Mouse (Mus musculus) brown adipose tissue, adult 24 weeks (tissue): Measurements from ENCODE around the gene Nme2. TPM values are rescaled to one million over a fixed set of nuclear protein-coding genes. Genes with fewer than 3 reads are reported as not detected.
"Not testable (repeated sequence)": the region's sequence is repeated elsewhere in the genome, so short reads cannot be mapped to it uniquely, and the experiment has no call there.

Experiments
- H3K27ac ChIP-seq: fragments of 200-500 bp; replicated peaks from 2 replicates; pipeline ENCODE4 v1.5.1; 2012; ENCODE audit warnings: low read depth, mild to moderate bottlenecking, low read length
- H3K4me1 ChIP-seq: fragments of 200-500 bp; 2 replicates; pipeline ENCODE4 v1.6.1; 2012; ENCODE audit warnings: low read length, mixed read lengths; ENCODE audit not compliant: control insufficient read depth, insufficient read depth, insufficient read length
- H3K4me3 ChIP-seq: fragments of 200-500 bp; 2 replicates; pipeline ENCODE4 v1.5.1; 2012; ENCODE audit warnings: low read depth, mild to moderate bottlenecking, low read length, moderate library complexity; ENCODE audit not compliant: insufficient read depth
- polyA plus RNA-seq: library from polyadenylated mRNA; stranded (reverse); fragments of >200 nt; gene quantifications from 2 replicates; pipeline ENCODE4 v1.2.4, GENCODE M21; 2012; ENCODE audit not compliant: missing spikeins, insufficient read depth, insufficient read length

Nme2 gene
- polyA plus RNA-seq, 1 experiment: 580 TPM

GRCm38 (mm10) chr11:93952376-93952775, 3.7 kb downstream of the Nme2 start:
- H3K27ac ChIP-seq: no peak overlapping the region
- no peak overlapping the region for H3K4me3 ChIP-seq

GRCm38 (mm10) chr11:93950045-93950444, 6.0 kb downstream of the Nme2 start:
- Histone ChIP-seq H3K4me1 (peaks cover 8% of the 10 kb centered on the region), H3K27ac (no peak overlapping the region), H3K4me3 (no peak overlapping the region)

More at GRCm38 (mm10) chr11:93952376-93952775, 3.7 kb downstream of the Nme2 start:
- peaks cover 14% of the 10 kb centered on the region for H3K4me1 ChIP-seq

- H3K4me3 ChIP-seq: no peak overlapping the region
- no peak overlapping the region for H3K27ac ChIP-seq
Measured at GRCm38 (mm10) chr11:93948887-93949567, 7.0 kb downstream of the Nme2 start.

GRCm38 (mm10) chr11:93944986-93945385, 11.1 kb downstream of the Nme2 start:
- Histone ChIP-seq H3K4me1 (no peaks in the 10 kb centered on the region), H3K27ac (no peak overlapping the region), H3K4me3 (no peak overlapping the region)

More at GRCm38 (mm10) chr11:93948887-93949567, 7.0 kb downstream of the Nme2 start:
- H3K4me1 ChIP-seq: peaks cover 8% of the 10 kb centered on the region

GRCm38 (mm10) chr11:93940906-93941305, 15.2 kb downstream of the Nme2 start:
- Histone ChIP-seq H3K4me3 (no peak overlapping the region), H3K4me1 (no peaks in the 10 kb centered on the region), H3K27ac (no peak overlapping the region)

- Histone ChIP-seq H3K27ac (no peak overlapping the region), H3K4me1 (no peaks in the 10 kb centered on the region)
Measured at GRCm38 (mm10) chr11:93929106-93929505, 27.0 kb downstream of the Nme2 start.

GRCm38 (mm10) chr11:93915019-93915418, 41.0 kb downstream of the Nme2 start:
- not testable (repeated sequence) for H3K4me1 ChIP-seq, H3K4me3 ChIP-seq, H3K27ac ChIP-seq

More at GRCm38 (mm10) chr11:93929106-93929505, 27.0 kb downstream of the Nme2 start:
- H3K4me3 ChIP-seq: no peak overlapping the region

- Histone ChIP-seq H3K4me3 (no peak overlapping the region), H3K27ac (no peak overlapping the region), H3K4me1 (no peaks in the 10 kb centered on the region; the same call in 1 of the 2 replicates)
Measured at GRCm38 (mm10) chr11:93911603-93912002, 44.5 kb downstream of the Nme2 start.

- H3K27ac ChIP-seq: no peak overlapping the region
- H3K4me3 ChIP-seq: no peak overlapping the region
- no peaks in the 10 kb centered on the region; the same call in 1 of the 2 replicates for H3K4me1 ChIP-seq
Measured at GRCm38 (mm10) chr11:93908829-93909228, 47.2 kb downstream of the Nme2 start.

GRCm38 (mm10) chr11:93907839-93908238, 48.2 kb downstream of the Nme2 start:
- H3K4me1 ChIP-seq: no peaks in the 10 kb centered on the region; the same call in 1 of the 2 replicates
- H3K27ac ChIP-seq: peak overlapping the region; percentile 39

GRCm38 (mm10) chr11:93906834-93907233, 49.2 kb downstream of the Nme2 start:
- no peak overlapping the region for H3K27ac ChIP-seq
- no peak overlapping the region for H3K4me3 ChIP-seq
- H3K4me1 ChIP-seq: no peaks in the 10 kb centered on the region; the same call in 1 of the 2 replicates

More at GRCm38 (mm10) chr11:93907839-93908238, 48.2 kb downstream of the Nme2 start:
- no peak overlapping the region for H3K4me3 ChIP-seq

Other genes with a start within 250 kb of the Nme2 start
- gene Utp18, start 70.5 kb downstream of the Nme2 start, polyA plus RNA-seq: 11.6 and 12.6 TPM in 2 replicates
- 6.1 and 12.5 TPM in 2 replicates for gene Mbtd1, start 70.4 kb downstream of the Nme2 start, polyA plus RNA-seq
- gene Gm20390, start 12.0 kb upstream of the Nme2 start, polyA plus RNA-seq: 164 and 189 TPM in 2 replicates
- gene Nme1, start 12.3 kb upstream of the Nme2 start, polyA plus RNA-seq: 33.7 and 46.1 TPM in 2 replicates
- 39.2 and 45.7 TPM in 2 replicates for gene Spag9, start 39.8 kb upstream of the Nme2 start, polyA plus RNA-seq